Mouse (Mus musculus) cerebellum, adult 11 months (tissue): ENCODE results near the gene Slc28a3.
A peak's percentile ranks its signal among the peaks of the same experiment; 100 is the strongest.

Source experiments
- DNase-seq: peaks from one replicate; pipeline ENCODE4 v3.0.0; 2022

Gene Slc28a3

GRCm38 (mm10) chr13:58558216-58558615 is 52.5 kb downstream of the Slc28a3 start:
- no peak for DNase-seq

- no peak for DNase-seq
These were observed 54.7 kb downstream of the Slc28a3 start for GRCm38 (mm10) chr13:58556018-58556417.

GRCm38 (mm10) chr13:58555561-58555960 is 55.1 kb downstream of the Slc28a3 start:
- DNase-seq: no peak

GRCm38 (mm10) chr13:58551924-58552323 is 58.8 kb downstream of the Slc28a3 start:
- DNase-seq: no peak

DNA sequence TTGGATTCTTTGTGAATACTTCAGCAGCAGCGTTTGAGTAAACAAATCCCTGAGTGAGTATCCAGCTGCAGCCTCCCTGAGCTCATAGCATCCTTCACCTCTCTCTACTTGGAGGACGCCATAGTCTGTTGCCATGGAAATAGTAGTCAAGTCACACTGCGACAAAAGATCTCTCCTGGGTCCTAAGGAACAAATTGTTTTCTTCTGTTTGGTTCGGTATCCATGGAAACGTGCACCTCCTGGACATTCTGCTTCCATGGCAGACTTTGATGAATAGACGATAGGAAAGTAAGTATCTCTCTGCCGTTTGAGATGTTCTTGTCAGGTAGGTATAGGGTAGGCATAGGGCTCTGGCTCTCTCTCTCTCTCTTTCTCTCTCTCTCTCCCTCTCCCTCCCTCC is 63.1 kb downstream of the Slc28a3 start:
- DNase-seq: no peak

DNA sequence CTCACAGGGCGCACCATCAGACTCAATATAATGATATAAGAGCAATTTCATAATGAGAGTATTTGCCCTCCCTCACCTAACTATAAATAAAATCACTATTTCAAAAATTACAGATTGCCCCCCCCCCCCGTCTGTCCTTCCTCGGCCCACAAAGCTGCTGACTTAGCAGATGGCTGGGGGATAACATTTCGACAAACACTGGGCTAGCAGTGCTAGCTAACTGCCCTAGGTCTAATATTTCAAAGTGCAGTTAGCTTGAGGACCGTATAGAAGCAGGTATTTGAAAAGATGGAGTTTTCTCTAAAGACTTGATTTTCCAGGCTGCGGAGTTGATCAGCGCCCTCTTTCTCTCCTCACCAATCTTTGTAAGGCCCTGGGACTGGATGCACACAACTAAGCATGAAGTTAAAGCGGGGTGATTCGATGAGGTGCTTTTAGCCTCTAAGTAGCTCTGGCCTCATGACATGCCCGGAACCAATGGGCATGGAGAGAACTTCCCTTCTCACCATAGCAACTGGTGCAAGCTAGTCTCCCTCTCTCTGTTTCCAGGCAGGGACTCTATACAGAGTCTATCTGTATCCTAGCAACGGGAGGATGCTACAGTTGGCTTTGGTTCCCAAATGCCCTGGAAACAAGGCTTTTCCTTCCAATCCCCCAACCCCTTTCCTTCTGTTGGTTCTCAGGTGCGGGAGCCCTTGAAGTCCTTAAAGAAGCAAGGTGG is 66.8 kb downstream of the Slc28a3 start:
- DNase-seq: no peak

DNA sequence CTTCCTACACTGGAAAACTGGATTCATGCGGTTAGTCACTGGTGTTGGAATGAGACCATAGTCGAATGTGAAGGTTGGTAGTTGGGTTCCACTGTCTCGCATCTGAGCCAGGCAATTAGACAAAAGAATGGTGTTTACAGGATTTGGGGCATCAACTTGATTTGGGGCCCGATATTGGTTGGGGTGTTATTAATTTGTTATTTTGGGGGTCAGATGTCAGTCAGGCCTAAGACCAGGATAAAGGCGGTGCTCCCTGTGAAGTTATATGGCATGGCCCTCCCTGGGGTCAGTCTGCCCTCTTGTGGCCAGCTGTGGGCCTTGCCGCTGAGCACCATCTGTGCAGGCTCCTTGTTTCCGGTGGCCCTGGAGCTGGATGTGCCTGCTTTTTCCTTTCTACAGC is 67.6 kb downstream of the Slc28a3 start:
- peak; percentile 40 for DNase-seq

- no peak for DNase-seq
These were observed 68.1 kb downstream of the Slc28a3 start for GRCm38 (mm10) chr13:58542601-58543041.

DNA sequence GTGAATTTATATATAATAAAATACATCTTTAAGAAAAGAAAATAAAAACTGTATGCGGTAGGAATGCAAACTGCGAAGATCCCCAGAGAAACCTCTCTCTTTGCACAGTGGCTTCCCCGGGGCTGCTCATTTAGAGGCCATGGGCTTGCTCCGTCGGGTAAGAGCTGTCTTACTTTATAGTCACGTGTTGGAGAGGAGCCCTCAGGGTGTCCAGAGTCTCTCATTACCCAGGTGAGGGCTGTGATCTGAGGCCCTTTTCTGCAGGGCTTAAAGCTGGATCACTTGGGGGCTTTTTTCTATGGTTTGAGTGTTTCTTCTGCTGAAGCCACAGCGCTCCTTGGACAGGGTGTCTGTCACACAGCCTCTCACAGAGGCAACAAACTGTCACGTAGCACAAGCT is 68.5 kb downstream of the Slc28a3 start:
- no peak for DNase-seq

DNA sequence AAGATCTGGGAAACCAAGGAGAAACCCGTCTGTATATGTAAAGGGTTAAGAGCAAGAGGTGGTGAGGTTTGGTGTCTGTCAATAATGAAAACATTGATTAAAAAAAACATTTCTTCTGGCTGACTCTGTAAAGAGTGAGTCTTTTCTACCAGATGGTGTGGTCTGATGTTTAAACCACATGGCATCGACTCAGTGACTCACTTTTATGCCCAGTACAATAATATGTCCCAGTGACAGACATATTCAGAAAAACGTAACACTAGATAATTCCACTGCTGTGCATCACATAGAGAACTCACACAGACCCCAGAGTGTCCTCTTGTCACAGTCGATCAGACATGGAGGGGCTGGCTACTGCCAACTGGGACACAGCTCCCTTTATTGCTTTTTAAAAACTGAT is 69.1 kb downstream of the Slc28a3 start:
- DNase-seq: no peak

DNA sequence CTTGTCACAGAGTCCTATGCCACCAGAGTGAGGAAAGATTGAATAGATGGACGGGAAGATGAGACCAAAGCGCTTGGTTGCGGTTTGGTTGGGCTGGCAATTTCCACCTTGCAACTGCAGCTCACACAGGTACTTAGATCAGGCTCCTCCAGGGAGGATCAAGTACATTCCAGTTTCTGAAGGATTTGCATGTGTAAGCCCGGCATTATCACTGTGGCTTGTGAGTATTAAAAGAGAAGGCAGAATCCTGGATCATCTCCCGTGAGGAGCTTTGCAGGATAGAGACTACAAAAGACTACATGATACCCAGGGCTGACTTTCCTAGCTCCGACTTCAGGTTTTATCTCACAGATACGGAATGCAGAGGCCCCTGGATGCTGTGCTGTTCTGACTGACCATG is 71.7 kb downstream of the Slc28a3 start:
- no peak for DNase-seq

DNA sequence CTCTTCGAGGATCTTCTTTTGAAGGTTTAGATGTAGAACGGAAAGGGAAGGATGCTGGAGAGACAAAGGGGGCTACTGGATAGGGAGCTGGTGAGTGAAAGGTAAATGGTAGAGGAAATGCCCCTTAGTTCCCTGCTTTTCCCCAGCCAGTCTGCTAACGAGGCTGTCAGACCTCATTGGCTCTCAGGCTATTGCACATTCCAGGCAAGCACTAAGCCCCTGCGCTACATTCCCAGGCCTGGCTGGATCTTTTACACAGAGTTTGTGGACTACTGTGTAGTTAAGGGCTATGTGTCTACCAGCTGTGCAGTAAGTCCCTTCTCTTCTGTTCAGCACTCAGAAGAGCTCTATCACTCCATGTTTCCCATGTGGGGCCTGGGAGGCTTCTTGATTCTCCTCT is 72.3 kb downstream of the Slc28a3 start:
- no peak for DNase-seq

GRCm38 (mm10) chr13:58537916-58538233 is 72.8 kb downstream of the Slc28a3 start:
- DNase-seq: no peak

- DNase-seq: no peak
These were observed 73.3 kb downstream of the Slc28a3 start for GRCm38 (mm10) chr13:58537232-58537915.

- no peak for DNase-seq
These were observed 74.0 kb downstream of the Slc28a3 start for GRCm38 (mm10) chr13:58536466-58537231.

DNA sequence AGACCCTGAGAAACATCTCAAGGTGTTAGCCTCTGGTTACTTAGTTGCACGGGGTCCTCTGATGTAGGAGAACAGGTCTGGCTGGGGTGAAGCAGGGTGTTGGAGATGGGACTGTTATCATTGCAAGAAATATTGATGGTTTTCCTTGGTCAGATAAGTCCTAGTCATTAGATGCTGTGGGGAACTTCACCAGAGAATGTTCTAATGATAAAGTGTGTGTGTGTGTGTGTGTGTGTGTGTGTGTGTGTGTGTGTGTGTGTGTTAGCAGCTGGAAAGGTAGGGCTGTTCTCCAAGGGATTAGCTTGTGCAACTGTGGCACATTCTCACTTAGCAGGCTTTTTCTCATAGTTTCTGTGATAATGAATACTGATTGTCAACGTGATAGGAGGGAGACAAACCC is 75.4 kb downstream of the Slc28a3 start:
- DNase-seq: no peak

- no peak for DNase-seq
These were observed 75.8 kb downstream of the Slc28a3 start for GRCm38 (mm10) chr13:58534861-58535260.

DNA sequence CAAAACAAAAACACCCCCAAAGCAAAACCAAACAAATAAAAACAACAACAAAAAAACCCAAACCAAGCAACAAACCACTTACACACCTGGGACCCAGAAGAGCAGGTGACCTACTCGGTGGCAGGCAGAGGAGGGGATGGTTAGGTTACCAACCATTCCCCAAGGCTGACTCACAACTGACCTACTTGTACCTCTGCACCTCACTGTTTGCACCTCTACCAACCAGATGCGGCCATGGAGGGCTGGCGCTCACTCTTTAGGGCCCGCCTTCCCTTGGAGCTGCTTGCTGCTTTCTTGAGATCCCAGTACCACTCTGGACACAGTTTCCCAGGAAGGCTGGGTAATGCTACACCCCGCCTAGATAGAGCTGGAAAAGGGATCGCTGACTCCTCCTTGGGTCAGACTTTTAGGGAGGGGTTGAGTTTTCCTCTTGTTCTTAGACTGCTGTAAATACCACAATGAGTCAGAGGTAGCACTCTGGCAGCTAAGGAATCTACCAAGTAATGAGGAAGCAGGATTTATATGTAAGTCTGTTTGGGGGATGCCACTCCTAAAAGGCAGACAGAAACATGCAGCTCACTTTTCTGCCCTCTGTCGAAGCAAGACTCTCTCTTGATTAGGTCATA is 76.3 kb downstream of the Slc28a3 start:
- DNase-seq: no peak

DNA sequence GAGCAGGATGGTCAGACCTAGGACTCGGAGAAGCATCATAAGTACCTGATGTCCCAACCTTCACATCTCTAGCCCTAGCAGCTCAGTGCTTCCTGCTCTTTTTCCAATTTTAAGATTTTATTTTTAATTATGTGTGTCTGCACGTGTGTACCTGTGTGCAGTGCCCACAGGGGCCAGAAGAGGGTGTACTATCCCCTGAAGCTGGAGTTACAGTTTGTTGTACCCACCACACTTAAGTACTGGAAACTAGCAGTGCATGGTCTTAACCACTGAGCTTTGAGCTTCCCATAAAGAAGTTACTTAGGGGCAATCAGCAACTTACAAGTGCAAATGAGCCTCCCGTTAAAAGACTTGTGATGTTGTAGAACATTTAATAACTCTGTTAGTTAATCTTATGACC is 86.1 kb downstream of the Slc28a3 start:
- DNase-seq: no peak

GRCm38 (mm10) chr13:58523761-58524117 is 86.9 kb downstream of the Slc28a3 start:
- no peak for DNase-seq

GRCm38 (mm10) chr13:58523011-58523760 is 87.5 kb downstream of the Slc28a3 start:
- no peak for DNase-seq

- no peak for DNase-seq
These were observed 89.2 kb downstream of the Slc28a3 start for GRCm38 (mm10) chr13:58521331-58522030.
